Mouse (Mus musculus) kidney, embryonic 14.5 days (tissue): ENCODE measurements around the gene Apobec4. TPM values are rescaled to one million over a fixed set of nuclear protein-coding genes. Genes with fewer than 3 reads are reported as not detected.
A peak's percentile ranks its signal among the peaks of the same experiment; 100 is the strongest.
"Not testable (repeated sequence)": the region's sequence is repeated elsewhere in the genome, so short reads cannot be mapped to it uniquely, and the experiment has no call there.

Experiments
- ATAC-seq: fragments of 200-750 bp; cut with Nextera tagmentation; 2 replicates; pipeline ENCODE4 v1.8.0; 2017; ENCODE audit warnings: moderate number of reproducible peaks, mild to moderate bottlenecking, moderate TSS enrichment, moderate library complexity; ENCODE audit not compliant: low FRiP score, low TSS enrichment
- H3K27ac ChIP-seq: fragments of 300-500 bp; sonication (generic); 2 replicates; pipeline ENCODE4 v1.5.1; 2014; ENCODE audit warnings: low read depth, mild to moderate bottlenecking, low read length, moderate library complexity, mixed read lengths
- H3K27me3 ChIP-seq: fragments of 300-500 bp; sonication (generic); 2 replicates; pipeline ENCODE4 v1.6.1; 2014; ENCODE audit warnings: mild to moderate bottlenecking, low read length; ENCODE audit not compliant: control insufficient read depth, insufficient read depth
- H3K36me3 ChIP-seq: fragments of 300-500 bp; sonication (generic); 2 replicates; pipeline ENCODE4 v1.6.1; 2014; ENCODE audit warnings: low read length, mixed read lengths; ENCODE audit not compliant: control insufficient read depth, insufficient read depth
- H3K4me1 ChIP-seq: fragments of 300-500 bp; sonication (generic); 2 replicates; pipeline ENCODE4 v1.6.1; 2014; ENCODE audit warnings: low read length, mixed read lengths; ENCODE audit not compliant: control insufficient read depth, insufficient read depth
- H3K4me2 ChIP-seq: fragments of 300-500 bp; sonication (generic); replicated peaks from 2 replicates; pipeline ENCODE4 v1.6.1; 2014; ENCODE audit warnings: low read depth, mild to moderate bottlenecking, low read length
- H3K4me3 ChIP-seq: fragments of 300-500 bp; sonication (generic); 2 replicates; pipeline ENCODE4 v1.5.1; 2014; ENCODE audit warnings: mild to moderate bottlenecking, low read length
- H3K9ac ChIP-seq: fragments of 300-500 bp; sonication (generic); 2 replicates; pipeline ENCODE4 v1.6.1; 2014; ENCODE audit warnings: low read depth, mild to moderate bottlenecking, low read length, moderate library complexity
- H3K9me3 ChIP-seq: fragments of 300-500 bp; sonication (generic); 2 replicates; pipeline ENCODE4 v1.6.1; 2016; ENCODE audit warnings: low read length; ENCODE audit not compliant: control insufficient read depth
- WGBS: fragments of 180-500 bp; shearing (Covaris S2); extraction: QIAGEN DNeasy Blood & Tissue Kit; methylation state at CpG from one replicate; pipeline ENCODE4 v1.1.7; 2014; 5-methylcytosine and 5-hydroxymethylcytosine counted together
- polyA plus RNA-seq: library from polyadenylated mRNA; unstranded; fragments of >200 nt; fragmentation: Nextera tagmentation; extraction: Ambion mirVana; gene quantifications from 2 replicates; pipeline ENCODE4 v1.2.1, GENCODE M21; 2014

The Apobec4 gene
- polyA plus RNA-seq, 1 experiment from 2014 or later, result not detected

DNA sequence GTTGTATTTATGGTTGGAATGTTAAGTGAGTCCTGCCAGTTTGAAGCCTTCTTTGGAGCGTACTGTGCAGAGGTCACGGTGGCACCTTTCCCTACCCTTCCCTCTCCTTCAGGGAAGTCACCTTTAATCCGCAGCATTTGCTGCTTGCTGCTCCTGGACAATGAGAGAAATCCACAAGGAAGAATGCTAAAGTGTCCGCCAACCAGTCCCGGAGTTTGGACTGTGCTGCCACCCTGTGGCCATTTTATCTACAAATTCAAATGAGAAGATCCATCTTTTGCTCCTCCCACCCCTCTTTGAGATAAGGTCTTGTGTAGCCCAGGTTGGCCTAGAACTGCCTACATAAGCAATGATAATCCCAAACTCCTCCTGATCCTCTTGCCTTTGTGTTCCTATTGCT, 3.9 kb upstream of the Apobec4 start:
- H3K4me2 ChIP-seq, result no peak overlapping the region
- no peaks in the 10 kb centered on the region for H3K36me3 ChIP-seq
- no peaks in the 10 kb centered on the region for H3K27me3 ChIP-seq
- 5% methylated on average over 5 of the region's 5 CpGs for WGBS
- H3K9ac ChIP-seq, result no peak overlapping the region
- H3K27ac ChIP-seq, result no peak overlapping the region
- H3K4me3 ChIP-seq, result no peak overlapping the region
- 0 out of 2 replicates have a peak, but pooled peaks have one; percentile 6 for ATAC-seq
- H3K4me1 ChIP-seq, result no peaks in the 10 kb centered on the region
- H3K9me3 ChIP-seq, result no peaks in the 10 kb centered on the region

DNA sequence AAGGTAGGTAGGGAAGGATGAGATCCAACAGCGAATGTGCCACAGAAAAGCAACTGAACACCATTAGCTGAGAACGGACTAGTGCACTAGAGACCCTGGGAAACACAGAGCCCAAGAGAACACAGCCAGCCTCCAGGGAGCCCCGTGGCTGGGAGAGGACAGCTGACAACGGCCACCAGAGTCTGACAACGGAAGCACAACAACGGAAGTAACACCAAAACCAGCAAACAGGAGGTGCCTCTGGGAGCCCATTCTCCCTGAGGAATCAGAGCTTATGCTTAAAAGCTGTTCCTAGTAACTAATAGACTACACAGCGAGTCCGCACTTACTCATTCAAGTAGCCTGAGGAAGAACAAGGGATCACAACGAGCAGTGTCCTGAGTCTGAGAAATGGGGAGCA, 1.1 kb upstream of the Apobec4 start:
- no peaks in the 10 kb centered on the region for H3K36me3 ChIP-seq
- WGBS, result 74% methylated on average over 9 of the region's 9 CpGs
- H3K4me3 ChIP-seq, result no peak overlapping the region
- no peaks in the 10 kb centered on the region for H3K9me3 ChIP-seq
- H3K9ac ChIP-seq, result no peak overlapping the region
- H3K27ac ChIP-seq, result no peak overlapping the region
- no peaks in the 10 kb centered on the region for H3K27me3 ChIP-seq
- no peaks in the 10 kb centered on the region for H3K4me1 ChIP-seq
- H3K4me2 ChIP-seq, result no peak overlapping the region
- ATAC-seq, result no peak

DNA sequence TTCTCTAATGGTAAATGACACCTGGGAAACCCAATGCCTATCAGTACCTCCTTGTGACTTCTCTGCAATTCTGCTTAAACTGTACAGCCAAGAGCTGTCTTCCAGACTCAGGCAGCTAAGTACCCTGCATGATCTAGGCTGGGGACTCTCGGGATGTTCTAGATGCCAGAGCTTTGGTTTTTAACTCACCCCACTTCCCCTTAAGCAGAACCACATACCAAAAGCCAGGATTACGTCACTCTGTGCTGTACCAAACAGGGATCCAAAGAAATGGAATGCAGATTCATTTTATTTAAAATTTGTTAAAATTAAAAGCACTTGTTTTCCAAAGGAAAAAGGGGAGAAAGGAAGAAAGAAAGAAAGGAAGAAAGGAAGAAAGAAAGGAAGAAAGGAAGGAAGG, 11.4 kb downstream of the Apobec4 start:
- H3K27ac ChIP-seq, result no peak overlapping the region
- no peak overlapping the region for H3K9ac ChIP-seq
- no peak overlapping the region for H3K4me2 ChIP-seq
- peaks cover 3% of the 10 kb centered on the region; the same call in 1 of the 2 replicates for H3K27me3 ChIP-seq
- H3K36me3 ChIP-seq, result no peaks in the 10 kb centered on the region
- H3K4me1 ChIP-seq, result no peaks in the 10 kb centered on the region
- no peaks in the 10 kb centered on the region for H3K9me3 ChIP-seq
- H3K4me3 ChIP-seq, result no peak overlapping the region
- 87% methylated on average over 2 of the region's 2 CpGs for WGBS
- ATAC-seq, result no peak

DNA sequence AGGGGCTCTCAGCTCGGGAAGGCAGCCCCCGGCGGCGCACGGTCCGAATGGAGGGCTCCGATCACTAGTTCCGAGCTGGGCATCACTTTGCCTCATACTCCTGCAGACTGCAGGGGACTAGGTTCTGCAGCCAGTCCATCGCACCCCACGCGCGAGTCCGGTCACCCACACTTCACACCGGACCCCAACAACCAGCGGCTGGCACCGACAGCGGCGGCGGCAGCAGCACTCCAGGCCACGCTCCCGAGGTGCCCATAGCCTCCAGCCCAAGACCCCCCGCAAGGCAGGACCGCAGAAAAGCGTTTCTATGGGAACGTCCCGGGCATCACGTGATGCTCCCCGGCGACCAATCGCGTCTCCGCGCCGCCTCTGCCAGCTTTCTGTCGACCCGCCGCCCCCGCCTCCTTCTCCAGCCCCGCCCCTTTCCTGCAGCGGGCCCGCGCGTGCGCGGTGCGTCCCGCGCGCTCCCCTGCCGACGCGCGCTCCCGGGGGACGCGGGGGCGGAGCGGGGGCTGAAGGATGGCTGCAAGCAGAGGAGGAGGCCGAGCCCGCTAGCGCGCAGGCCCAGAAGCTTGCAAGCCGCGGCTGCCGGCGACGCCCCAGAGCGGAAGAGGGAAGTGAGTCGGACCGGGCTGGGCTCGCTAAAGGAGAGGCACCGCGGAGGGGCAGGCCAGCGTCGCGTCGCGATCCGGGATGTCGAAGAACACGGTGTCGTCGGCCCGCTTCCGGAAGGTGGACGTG, 15.9 kb downstream of the Apobec4 start, which contains the start of the genes Rgl1 and Arpc5:
Rgl1 (minus strand) TSS at position 320 of the 741 bp plus-strand sequence.
Arpc5 (plus strand) TSS at position 511 of the 741 bp plus-strand sequence.
- no peaks in the 10 kb centered on the region for H3K4me1 ChIP-seq

DNA sequence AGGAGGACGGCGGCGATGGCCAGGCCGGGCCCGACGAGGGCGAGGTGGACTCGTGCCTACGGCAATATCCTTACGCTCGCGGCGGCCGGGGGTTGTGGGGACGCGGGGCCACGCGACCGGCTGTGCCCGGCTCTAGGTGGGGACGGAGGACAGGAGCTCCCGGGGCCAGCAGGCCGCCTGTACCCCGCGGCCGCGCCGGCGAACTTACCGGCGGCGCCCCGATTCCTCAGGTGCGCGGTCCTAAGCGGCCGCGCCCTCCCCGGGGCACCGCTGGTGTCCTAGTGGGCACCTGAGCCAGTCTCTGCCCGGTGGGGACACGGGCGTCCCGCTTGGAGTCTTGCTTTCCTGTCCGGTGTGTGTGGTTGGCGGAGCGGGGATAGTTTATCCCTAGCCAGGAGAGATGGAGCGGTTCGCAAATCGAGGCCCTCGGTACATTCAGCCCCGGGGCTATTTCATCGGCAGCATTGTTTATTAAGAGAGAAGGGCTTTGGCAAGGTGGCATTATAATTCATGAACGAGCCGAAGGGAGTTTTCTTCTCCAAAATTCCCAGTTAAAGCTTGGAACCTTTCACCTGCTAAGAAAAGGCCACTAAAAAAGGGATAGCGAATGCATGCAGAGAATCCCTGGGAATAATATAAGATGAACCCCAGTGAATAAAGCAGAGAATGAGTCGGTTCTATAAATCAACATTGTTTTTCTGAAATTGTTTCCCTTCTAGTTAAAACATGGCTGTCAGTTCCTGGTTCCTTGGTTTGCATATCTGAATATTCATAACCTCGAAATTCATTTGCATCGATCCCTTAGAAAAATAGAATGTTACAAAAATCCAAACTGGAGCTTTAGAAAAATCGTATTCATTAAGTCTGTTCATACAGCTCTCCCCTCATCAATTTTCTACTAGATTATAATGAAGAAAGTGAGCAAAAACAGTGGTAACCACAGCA, 16.7 kb downstream of the Apobec4 start:
- under 1% methylated on average over 54 of the region's 60 CpGs for WGBS
- H3K27ac ChIP-seq, result peak overlapping the region; percentile 59
- H3K4me2 ChIP-seq, result peak overlapping the region; percentile 56
- no peaks in the 10 kb centered on the region for H3K4me1 ChIP-seq
- no peaks in the 10 kb centered on the region for H3K9me3 ChIP-seq
- H3K27me3 ChIP-seq, result peaks cover 3% of the 10 kb centered on the region; the same call in 1 of the 2 replicates
- H3K36me3 ChIP-seq, result peaks cover 23% of the 10 kb centered on the region
- ATAC-seq, result peak; percentile 73
- H3K9ac ChIP-seq, result peak overlapping the region; percentile 84
- peak overlapping the region; percentile 71 for H3K4me3 ChIP-seq

More for the DNA sequence above, 15.9 kb downstream of the Apobec4 start, which contains the start of the genes Rgl1 and Arpc5:
- H3K27ac ChIP-seq, result peak within 1 kb of the TSS; percentile 59
- peak; percentile 97 for ATAC-seq
- peaks cover 16% of the 10 kb centered on the region for H3K36me3 ChIP-seq
- WGBS, result under 1% methylated on average over 79 of the region's 86 CpGs
- peak within 1 kb of the TSS; percentile 92 for H3K4me2 ChIP-seq
- peaks cover 3% of the 10 kb centered on the region; the same call in 1 of the 2 replicates for H3K27me3 ChIP-seq
- no peaks in the 10 kb centered on the region for H3K9me3 ChIP-seq
- peak within 1 kb of the TSS; percentile 71 for H3K4me3 ChIP-seq
- peak within 1 kb of the TSS; percentile 84 for H3K9ac ChIP-seq

DNA sequence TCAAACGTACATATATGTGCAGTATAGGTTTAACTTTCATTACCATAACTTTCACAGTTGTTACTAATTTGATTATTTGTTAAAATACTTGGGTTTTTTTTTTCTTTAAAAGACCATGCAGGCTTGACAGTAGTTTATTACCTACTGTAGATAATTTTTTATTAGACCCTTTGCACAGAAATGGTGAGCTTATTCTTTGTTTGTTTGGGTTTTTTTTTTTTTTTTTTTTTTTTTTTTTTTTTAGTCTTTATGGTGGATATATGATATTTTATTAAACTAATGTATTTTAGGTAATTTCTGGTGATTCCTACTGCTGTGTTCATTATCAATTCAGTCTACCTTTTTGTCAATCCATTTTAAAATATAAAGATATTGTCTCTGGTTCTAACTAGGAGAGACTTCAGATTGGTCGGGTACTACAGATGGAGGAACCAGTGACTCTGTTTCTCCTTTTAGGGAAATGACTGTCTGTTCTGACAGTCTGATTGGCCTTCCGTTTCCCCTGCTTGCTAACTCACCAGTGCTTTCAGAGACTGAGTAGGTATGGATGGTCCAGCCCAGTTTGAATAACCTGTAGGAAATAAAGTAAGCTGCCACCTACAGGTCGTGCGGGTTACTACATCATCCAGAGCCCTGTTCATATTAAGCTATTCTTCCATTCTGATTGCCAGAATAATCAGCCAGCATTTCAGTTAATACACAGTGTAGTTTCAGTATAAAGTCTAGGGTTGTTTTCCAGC, 17.6 kb downstream of the Apobec4 start:
- Histone ChIP-seq H3K4me1 (no peaks in the 10 kb centered on the region), H3K9me3 (no peaks in the 10 kb centered on the region), H3K27ac (no peak overlapping the region), H3K4me2 (peak overlapping the region; percentile 56), H3K4me3 (peak overlapping the region; percentile 71), H3K9ac (no peak overlapping the region), H3K36me3 (peaks cover 31% of the 10 kb centered on the region), H3K27me3 (peaks cover 3% of the 10 kb centered on the region; the same call in 1 of the 2 replicates)
- ATAC-seq, result no peak
- WGBS, result 9% methylated on average over 5 of the region's 5 CpGs

DNA sequence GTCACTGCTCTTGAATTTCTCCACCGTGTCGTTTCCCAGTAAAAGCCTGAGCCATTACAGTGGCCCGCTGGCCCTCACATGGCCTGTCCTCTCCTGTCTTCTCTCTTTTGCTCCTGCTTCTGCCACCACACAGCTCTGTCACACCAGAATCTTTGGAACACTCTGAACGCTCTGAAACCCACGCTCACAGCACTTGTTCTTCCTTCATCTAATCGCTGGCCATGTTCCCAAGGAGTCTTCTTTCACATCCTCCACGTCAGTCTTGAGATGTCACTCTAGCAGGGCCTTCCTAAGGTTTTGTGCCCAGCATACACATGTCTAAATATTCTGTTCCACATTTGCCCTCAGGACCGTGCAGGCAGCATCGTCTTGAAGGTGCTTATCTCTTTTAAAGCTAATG, 20.7 kb downstream of the Apobec4 start:
- no peaks in the 10 kb centered on the region for H3K9me3 ChIP-seq
- H3K4me3 ChIP-seq, result no peak overlapping the region
- peaks cover 55% of the 10 kb centered on the region for H3K36me3 ChIP-seq
- 93% methylated on average over 9 of the region's 9 CpGs for WGBS
- H3K27me3 ChIP-seq, result no peaks in the 10 kb centered on the region
- H3K4me2 ChIP-seq, result no peak overlapping the region
- H3K9ac ChIP-seq, result no peak overlapping the region
- no peak overlapping the region for H3K27ac ChIP-seq
- H3K4me1 ChIP-seq, result no peaks in the 10 kb centered on the region
- no peak for ATAC-seq

DNA sequence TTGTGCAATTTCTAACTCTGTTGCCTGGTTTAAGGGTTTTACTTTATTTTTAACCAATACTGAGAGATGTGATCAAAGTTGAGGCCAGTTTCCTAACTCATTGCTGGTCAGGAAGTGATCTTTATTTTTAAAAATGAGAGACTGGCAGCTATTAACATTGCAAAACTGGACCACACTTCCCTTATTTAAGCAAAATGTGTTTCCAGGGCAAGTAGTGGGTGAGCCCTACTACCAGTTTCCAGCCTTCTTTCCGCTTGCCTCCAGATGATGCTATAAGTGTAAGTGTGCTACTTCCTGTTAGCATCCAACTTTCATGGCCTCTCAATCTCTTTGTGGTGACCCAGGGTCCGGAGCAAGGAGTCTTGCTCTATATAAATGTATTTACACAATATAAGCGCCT, 24.2 kb downstream of the Apobec4 start:
- 92% methylated on average over 3 of the region's 3 CpGs for WGBS
- not testable (repeated sequence) for ATAC-seq, H3K9me3 ChIP-seq, H3K27ac ChIP-seq, H3K4me3 ChIP-seq, H3K27me3 ChIP-seq, H3K9ac ChIP-seq, H3K4me2 ChIP-seq, H3K4me1 ChIP-seq
- H3K36me3 ChIP-seq, result peaks cover 51% of the 10 kb centered on the region
